Mouse (Mus musculus): Measurements from ENCODE around the gene Kmt2e.
"Not testable (repeated sequence)": the region's sequence is repeated elsewhere in the genome, so short reads cannot be mapped to it uniquely, and the experiment has no call there.

Kmt2e gene

DNA sequence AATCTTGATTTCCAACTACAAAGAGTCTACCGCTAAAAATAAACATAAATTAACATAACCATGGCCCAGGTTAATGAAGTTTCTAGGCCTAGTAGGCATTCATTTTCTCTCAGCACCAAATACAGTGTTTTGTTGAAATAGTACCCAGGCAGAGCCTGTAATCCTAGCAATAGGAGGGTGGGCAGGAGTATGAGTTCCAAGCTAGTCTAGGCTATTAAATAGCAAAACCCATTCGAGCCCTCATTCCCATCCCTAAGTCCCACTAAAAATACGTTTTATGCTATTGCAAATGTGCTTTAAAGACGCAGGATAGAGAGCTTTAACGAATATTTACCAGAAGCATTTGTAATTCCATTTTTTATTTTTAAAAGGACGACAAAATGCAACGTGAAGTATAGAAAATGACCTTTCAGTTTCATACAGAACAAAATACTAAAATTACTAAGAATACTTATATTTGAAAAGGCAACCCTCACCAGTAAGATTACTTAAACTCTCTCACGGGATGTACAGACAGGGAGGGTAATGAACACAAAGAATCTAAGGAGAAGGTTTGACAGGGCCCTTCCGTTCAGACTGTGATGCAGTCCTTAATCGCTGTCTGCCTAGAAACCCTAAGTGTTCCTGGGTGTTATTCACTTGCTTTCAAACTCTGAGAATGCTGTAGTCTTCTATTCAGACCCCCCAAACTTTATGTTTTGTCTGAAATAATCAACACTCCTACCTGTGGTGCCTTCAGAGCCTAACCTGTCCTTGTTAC lies 2.1 kb upstream of the Kmt2e start:
- no peak for DNase-seq (ENCODE audit: low spot score in 2 of 2)

DNA sequence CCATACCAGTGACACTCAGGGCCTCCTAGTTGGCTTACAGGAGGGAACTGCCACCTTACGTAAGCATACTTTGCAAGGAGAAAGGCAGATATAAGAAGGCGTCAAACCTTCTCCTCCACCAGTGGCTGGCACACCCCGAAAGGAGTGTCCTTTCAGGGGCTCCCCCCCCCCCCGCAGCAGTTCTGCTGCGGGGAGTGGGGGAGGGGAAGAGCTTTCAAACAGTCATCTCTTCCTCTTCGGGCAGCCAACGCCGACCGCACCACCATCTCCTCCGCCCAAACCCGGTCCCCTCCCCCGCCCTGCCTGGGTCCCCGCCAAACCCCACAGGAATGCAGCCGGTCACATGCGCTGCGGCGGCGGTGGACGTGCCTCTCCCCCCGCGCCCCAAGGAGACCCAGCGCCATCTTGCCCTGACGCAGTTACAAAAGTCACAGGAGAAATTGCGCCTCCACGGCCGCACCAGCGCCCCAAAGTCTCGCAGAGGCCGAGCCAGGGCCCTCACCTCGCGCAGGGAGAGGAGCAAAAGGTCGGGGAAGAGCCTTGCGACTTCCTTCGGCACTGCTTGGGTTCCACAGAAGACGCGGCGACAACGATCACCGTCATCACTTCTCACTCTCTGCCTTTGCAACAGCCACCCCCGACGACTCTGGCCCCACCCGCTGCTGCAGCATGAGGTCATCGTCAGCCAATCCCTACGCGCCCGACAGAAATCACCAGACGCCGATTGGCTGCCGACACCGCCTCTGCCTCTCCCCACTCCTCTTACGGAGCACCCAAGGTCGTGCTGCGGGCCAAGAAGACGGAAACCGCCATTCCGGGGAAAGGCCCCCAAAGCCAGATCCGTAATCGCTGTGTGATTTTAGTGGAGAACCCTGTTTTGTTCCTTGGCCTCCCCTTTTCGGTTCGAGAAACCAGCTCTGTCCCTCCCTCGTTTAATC lies 1.3 kb upstream of the Kmt2e start:
- DNase-seq (ENCODE audit: low spot score in 2 of 2), result peak; percentile 97 to 98

GRCm38 (mm10) chr5:23434598-23435481 lies 599 bp downstream of the Kmt2e start:
- DNase-seq (ENCODE audit: low spot score in 2 of 2), result peak; percentile 55 to 71

GRCm38 (mm10) chr5:23435482-23436125 lies 1.4 kb downstream of the Kmt2e start:
- no peak for DNase-seq (ENCODE audit: low spot score in 2 of 2)

GRCm38 (mm10) chr5:23436735-23437134 lies 2.5 kb downstream of the Kmt2e start:
- no peak for DNase-seq (ENCODE audit: low spot score in 2 of 2)

DNA sequence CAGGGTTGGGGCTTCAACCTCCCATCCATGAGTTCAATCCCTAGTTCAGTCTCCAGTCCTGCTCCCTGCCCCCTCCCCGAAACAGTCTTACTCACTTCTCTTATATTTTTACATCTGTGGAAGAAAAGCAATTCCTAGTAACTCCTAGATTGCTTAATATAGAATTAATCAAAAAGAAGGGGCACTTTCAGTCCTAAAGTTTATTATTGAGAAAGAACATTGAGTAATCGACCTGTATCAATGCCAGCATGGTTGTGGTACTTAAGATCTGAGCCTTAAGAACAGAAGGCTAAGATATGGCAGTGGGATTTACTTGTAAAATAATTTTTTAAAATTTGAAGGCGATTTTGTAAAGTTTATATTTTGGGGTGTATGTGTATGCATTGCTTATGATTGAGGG lies 5.6 kb downstream of the Kmt2e start:
- DNase-seq (ENCODE audit: low spot score in 2 of 2), result no peak

GRCm38 (mm10) chr5:23440572-23440971 lies 6.3 kb downstream of the Kmt2e start:
- DNase-seq (ENCODE audit: low spot score in 2 of 2), result no peak

- no peak for DNase-seq (ENCODE audit: low spot score in 2 of 2)
Observed at GRCm38 (mm10) chr5:23441916-23442315, 7.7 kb downstream of the Kmt2e start.

- DNase-seq (ENCODE audit: low spot score in 2 of 2), result no peak
Observed at GRCm38 (mm10) chr5:23444411-23444810, 10.2 kb downstream of the Kmt2e start.

DNA sequence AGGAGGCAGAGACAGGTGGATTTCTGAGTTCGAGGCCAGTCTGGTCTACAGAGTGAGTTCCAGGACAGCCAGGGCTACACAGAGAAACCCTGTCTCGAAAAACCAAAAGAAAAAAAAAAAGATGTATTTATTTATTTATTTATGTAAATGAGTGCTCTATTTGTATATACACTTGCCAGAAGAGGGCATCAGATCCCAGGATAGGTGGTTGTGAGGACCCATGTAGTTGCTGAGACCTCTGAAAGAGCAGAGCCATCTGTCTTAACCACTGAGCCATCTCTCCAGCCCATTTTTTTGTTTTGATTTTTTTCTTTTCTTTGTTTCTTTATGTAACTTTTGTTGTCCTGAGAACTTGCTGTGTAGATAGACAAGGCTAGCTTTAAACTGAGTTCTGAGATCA lies 19.3 kb downstream of the Kmt2e start:
- not testable (repeated sequence) for DNase-seq (ENCODE audit: low spot score in 2 of 2)

DNA sequence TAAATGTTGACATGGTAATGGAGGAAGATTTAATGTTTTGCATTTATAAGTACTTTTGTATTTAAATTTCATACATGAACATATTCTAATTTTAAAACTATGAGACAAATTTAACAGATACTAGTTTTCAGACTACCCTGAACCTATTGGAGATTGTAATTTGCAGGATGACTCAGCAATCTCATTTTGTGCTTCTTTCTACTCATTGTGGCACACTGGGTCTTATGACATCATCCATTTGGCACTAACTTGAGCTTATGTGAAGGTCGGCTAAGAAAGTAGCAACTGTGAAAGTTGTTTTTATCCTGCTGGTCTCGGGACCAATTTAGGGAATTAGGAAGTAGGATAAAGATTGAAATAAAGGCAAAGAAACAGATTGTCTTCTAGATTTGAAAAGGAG lies 27.4 kb downstream of the Kmt2e start:
- no peak for DNase-seq (ENCODE audit: low spot score in 2 of 2)

DNA sequence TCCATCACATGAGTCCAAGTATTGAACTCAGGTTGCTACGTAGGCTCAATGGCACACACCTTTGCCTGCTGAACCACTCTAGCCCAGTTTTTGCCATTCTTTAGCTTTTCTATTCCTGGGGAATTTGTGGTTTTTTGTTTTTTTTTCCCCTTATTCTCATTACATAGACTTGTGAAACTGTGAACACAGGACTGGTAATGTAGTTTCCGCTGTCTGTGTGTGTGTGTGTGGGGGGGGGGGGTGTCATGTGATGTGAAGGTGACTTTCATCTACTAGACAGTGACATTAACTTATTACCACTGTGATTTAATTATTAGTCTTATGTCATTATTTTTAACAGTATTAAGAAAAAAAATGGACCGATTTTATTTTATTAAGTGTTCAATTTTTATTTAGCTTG lies 30.0 kb downstream of the Kmt2e start:
- no peak for DNase-seq (ENCODE audit: low spot score in 2 of 2)

DNA sequence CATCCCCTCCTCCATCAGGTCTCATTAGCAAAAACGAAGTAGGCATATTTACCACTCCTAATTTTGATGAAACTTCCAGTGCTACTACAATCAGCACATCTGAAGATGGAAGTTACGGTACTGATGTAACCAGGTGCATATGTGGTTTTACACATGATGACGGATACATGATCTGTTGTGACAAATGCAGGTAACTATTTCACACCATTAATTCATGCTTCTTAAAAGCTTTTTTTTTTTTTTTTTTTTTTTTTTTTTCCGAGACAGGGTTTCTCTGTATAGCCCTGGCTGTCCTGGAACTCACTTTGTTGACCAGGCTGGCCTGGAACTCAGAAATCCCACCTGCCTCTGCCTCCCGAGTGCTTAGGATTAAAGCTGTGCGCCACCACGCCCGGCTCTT lies 30.5 kb downstream of the Kmt2e start:
- DNase-seq (ENCODE audit: low spot score in 2 of 2), result no peak

- DNase-seq (ENCODE audit: low spot score in 2 of 2), result no peak
Observed at GRCm38 (mm10) chr5:23466546-23466945, 32.3 kb downstream of the Kmt2e start.

GRCm38 (mm10) chr5:23473098-23473873 lies 39.0 kb downstream of the Kmt2e start:
- no peak for DNase-seq (ENCODE audit: low spot score in 2 of 2)

- no peak for DNase-seq (ENCODE audit: low spot score in 2 of 2)
Observed at GRCm38 (mm10) chr5:23483811-23484210, 49.6 kb downstream of the Kmt2e start.

DNA sequence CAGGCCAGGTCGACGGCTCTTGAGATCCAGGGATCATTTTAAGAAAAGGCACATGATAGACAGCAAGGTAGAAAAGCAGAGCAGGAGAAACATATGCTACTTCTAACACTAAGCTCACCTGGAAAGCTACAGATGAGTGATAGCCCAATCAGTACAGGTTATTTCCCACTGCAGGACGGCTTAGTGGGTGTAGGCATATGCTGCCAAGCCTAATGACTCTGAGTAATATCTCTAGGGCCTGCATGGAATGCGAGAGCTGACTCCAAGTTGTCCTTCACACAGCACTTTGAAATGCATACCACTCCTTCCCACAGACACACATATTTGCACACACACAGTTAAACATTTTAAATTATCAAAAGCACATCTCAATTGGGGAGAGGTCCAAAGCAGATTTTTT lies 55.0 kb downstream of the Kmt2e start:
- DNase-seq (ENCODE audit: low spot score in 2 of 2), result no peak

GRCm38 (mm10) chr5:23490797-23491196 lies 56.6 kb downstream of the Kmt2e start:
- DNase-seq (ENCODE audit: low spot score in 2 of 2), result no peak

DNA sequence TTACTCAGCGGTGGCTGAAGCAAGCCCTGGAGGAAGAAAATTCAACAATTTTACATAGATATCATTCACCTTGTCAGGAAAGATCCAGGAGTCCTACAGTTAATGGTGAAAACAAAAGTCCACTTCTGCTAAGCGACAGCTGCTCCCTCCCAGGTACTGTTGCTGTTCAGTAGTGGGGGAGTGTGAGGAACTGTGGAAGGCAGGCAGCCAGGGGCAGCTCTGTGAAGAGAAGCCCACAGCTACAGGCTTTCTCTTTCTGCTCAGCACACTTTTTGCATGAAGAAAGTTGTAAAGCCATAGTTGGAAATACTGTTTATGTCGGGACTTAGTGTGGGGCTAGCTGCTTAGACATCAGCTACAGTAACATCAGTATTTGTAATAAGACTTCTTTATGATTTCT lies 62.2 kb downstream of the Kmt2e start:
- DNase-seq (ENCODE audit: low spot score in 2 of 2), result no peak

- no peak for DNase-seq (ENCODE audit: low spot score in 2 of 2)
Observed at GRCm38 (mm10) chr5:23496933-23497332, 62.7 kb downstream of the Kmt2e start.

GRCm38 (mm10) chr5:23497920-23498319 lies 63.7 kb downstream of the Kmt2e start:
- DNase-seq (ENCODE audit: low spot score in 2 of 2), result no peak

Measured in frontal cortex, postnatal 10 days (tissue).